Mouse (Mus musculus) neural tube, embryonic 15.5 days (tissue): ENCODE results near the gene Zfp973. TPM values are rescaled to one million over a fixed set of nuclear protein-coding genes. Genes with fewer than 3 reads are reported as not detected.
"Not testable (repeated sequence)": the region's sequence is repeated elsewhere in the genome, so short reads cannot be mapped to it uniquely, and the experiment has no call there.

Experiments used
- ATAC-seq: fragments of 200-750 bp; cut with Nextera tagmentation; 2 replicates; pipeline ENCODE4 v1.8.0; 2017; ENCODE audit warnings: mild to moderate bottlenecking, moderate TSS enrichment, moderate library complexity; ENCODE audit not compliant: low FRiP score
- H3K27ac ChIP-seq: fragments of 300-500 bp; sonication (generic); replicated peaks from 2 replicates; pipeline ENCODE4 v1.5.1; 2015; ENCODE audit warnings: mild to moderate bottlenecking, inconsistent platforms
- H3K27me3 ChIP-seq: fragments of 300-500 bp; sonication (generic); replicated peaks from 2 replicates; pipeline ENCODE4 v1.6.1; 2015; ENCODE audit warnings: inconsistent platforms
- H3K36me3 ChIP-seq: fragments of 300-500 bp; sonication (generic); 2 replicates; pipeline ENCODE4 v1.6.1; 2015; ENCODE audit warnings: inconsistent platforms
- H3K4me1 ChIP-seq: fragments of 300-500 bp; sonication (generic); 2 replicates; pipeline ENCODE4 v1.6.1; 2015; ENCODE audit warnings: inconsistent platforms
- H3K4me2 ChIP-seq: fragments of 300-500 bp; sonication (generic); 2 replicates; pipeline ENCODE4 v1.6.1; 2015; ENCODE audit warnings: inconsistent platforms, mild to moderate bottlenecking, moderate library complexity
- H3K4me3 ChIP-seq: fragments of 300-500 bp; sonication (generic); replicated peaks from 2 replicates; pipeline ENCODE4 v1.5.1; 2015; ENCODE audit warnings: mild to moderate bottlenecking, inconsistent platforms
- H3K9ac ChIP-seq: fragments of 300-500 bp; sonication (generic); replicated peaks from 2 replicates; pipeline ENCODE4 v1.6.1; 2015; ENCODE audit warnings: mild to moderate bottlenecking, inconsistent platforms
- H3K9me3 ChIP-seq: fragments of 300-500 bp; sonication (generic); replicated peaks from 2 replicates; pipeline ENCODE4 v1.6.1; 2016; ENCODE audit warnings: inconsistent platforms
- WGBS: fragments of 180-500 bp; shearing (Covaris S2); methylation state at CpG from one replicate; pipeline ENCODE4 v1.1.7; 2015; ENCODE audit warnings: mixed read lengths; 5-methylcytosine and 5-hydroxymethylcytosine counted together
- polyA plus RNA-seq: library from polyadenylated mRNA; unstranded; fragments of >200 nt; fragmentation: Nextera tagmentation; extraction: Ambion mirVana; gene quantifications from 2 replicates; pipeline ENCODE4 v1.2.1, GENCODE M21; 2015

The Zfp973 gene
- polyA plus RNA-seq = 9.7 and 16.4 TPM in 2 replicates

GRCm38 (mm10) chr2:176670222-176670621 is at the start of gene Zfp973:
Gene Zfp973 (plus strand): TSS chr2:176670522.
- not testable (repeated sequence) for H3K4me3 ChIP-seq, H3K27ac ChIP-seq, H3K4me2 ChIP-seq, H3K9me3 ChIP-seq, ATAC-seq, H3K36me3 ChIP-seq, H3K4me1 ChIP-seq, H3K27me3 ChIP-seq, H3K9ac ChIP-seq
- no CpG with 5 or more reads among the region's 6 CpGs for WGBS

DNA sequence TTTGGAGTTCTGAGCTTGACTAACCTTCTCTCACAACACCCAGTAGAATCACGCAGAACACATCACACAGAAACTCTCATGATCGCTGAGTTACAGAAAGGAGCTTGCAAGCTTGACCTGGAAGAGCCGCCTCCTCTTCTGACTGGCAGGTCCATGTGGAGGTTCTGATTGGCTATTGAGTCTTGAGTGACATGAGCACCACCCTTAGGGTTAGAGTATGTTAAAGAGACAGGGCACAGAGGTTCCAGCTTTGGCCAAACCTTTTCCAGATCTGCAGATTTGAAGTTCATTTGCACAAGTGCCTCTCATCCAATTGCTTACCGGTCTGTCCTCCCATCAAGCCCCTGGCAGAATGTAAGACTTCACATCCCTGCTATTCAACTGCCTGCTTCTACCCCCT is 34.1 kb upstream of the Zfp973 start, which contains the start of gene Gm14308:
Gene Gm14308 (minus strand): TSS at position 101 of the 400 bp plus-strand sequence.
- H3K27me3 ChIP-seq, H3K4me1 ChIP-seq, H3K27ac ChIP-seq, H3K9ac ChIP-seq, H3K9me3 ChIP-seq, H3K4me3 ChIP-seq, H3K4me2 ChIP-seq, ATAC-seq, H3K36me3 ChIP-seq: not testable (repeated sequence)
- no CpG with 5 or more reads among the region's 4 CpGs for WGBS

GRCm38 (mm10) chr2:176708051-176708450 is 37.7 kb downstream of the Zfp973 start, which contains the start of gene Gm14305:
Gene Gm14305 (plus strand): TSS chr2:176708328.
- H3K4me3 ChIP-seq = peak within 1 kb of the TSS; percentile 46
- H3K36me3 ChIP-seq, H3K9me3 ChIP-seq, ATAC-seq, H3K4me1 ChIP-seq, H3K27me3 ChIP-seq, H3K27ac ChIP-seq: not testable (repeated sequence)
- peak within 1 kb of the TSS; percentile 37; the same call in 1 of the 2 replicates for H3K9ac ChIP-seq
- WGBS = 0% methylated on average over 1 of the region's 6 CpGs
- peak within 1 kb of the TSS; percentile 47 for H3K4me2 ChIP-seq

Other genes with a start within 250 kb of the Zfp973 start
- gene Gm14435, start 246.9 kb upstream of the Zfp973 start, polyA plus RNA-seq = 11.3 and 11.7 TPM in 2 replicates
- gene Gm14434, start 183.7 kb upstream of the Zfp973 start, polyA plus RNA-seq = 6.7 and 27.0 TPM in 2 replicates
- gene Zfp967, start 149.5 kb upstream of the Zfp973 start, polyA plus RNA-seq = not detected in 2 replicates
- gene Gm14308, start 34.2 kb upstream of the Zfp973 start, polyA plus RNA-seq = 12.3 and 28.7 TPM in 2 replicates
- gene Gm14305, start 37.8 kb downstream of the Zfp973 start, polyA plus RNA-seq = 38.8 and 43.4 TPM in 2 replicates
- gene Gm14295, start 128.1 kb downstream of the Zfp973 start, polyA plus RNA-seq = 7.8 and 9.4 TPM in 2 replicates
- gene Gm14408, start 160.6 kb downstream of the Zfp973 start, polyA plus RNA-seq = not detected in 2 replicates